Mouse (Mus musculus) spleen, adult 18-20 months (tissue): ENCODE measurements around the gene Skida1.

Experiments
- DNase-seq, 2 experiments: peaks; one replicate each; pipeline ENCODE4 v3.0.0; 2022; ENCODE audit warnings: mixed read lengths in 2 of 2

The Skida1 gene

GRCm38 (mm10) chr2:18038141-18038752 lies 10.6 kb downstream of the Skida1 start:
- DNase-seq = no peak

GRCm38 (mm10) chr2:18037491-18037890 lies 11.4 kb downstream of the Skida1 start, which contains the start of gene A930004D18Rik:
Gene A930004D18Rik (minus strand): TSS chr2:18037737.
- no peak for DNase-seq

- DNase-seq = no peak
Measured at GRCm38 (mm10) chr2:18034371-18035250, 14.2 kb downstream of the Skida1 start.

GRCm38 (mm10) chr2:18033166-18034108 lies 15.4 kb downstream of the Skida1 start:
- DNase-seq = no peak

GRCm38 (mm10) chr2:18032538-18032895 lies 16.3 kb downstream of the Skida1 start:
- no peak for DNase-seq

DNA sequence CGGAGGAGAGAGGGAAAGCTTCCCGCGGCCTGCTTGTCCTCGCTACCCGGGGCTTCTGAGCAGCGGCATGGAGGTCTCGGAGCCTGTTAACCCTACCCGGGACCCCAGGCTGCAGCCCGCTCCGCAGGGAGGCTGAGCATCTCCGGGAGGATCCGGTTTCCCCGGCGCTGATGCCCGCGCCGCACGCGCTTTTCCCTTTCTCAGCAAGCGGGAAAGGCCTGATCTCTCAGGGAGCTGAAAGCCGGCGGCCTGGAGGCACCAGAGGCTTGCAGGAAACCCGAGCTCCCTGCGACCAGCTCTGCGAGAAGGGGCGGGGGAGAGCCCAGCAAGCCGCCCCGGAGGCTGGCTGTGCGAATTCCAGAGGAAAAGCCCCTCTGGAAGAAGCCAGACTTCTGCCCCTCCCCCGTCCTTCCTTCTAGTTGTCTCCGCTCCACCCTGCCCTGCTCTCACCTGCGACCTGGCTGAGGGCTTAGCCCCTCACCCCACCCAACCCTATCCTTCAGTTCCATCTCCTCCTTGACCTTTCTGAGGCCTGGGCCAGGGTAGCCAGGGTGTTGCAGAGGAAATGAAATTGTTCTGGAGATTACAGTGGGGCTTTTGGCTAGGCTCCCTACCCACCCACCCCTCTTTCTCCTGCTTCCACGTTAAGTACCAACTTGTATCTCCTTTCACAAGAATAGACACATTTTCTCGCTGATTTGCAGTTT lies 16.9 kb downstream of the Skida1 start:
- DNase-seq = no peak

- no peak for DNase-seq
Measured at GRCm38 (mm10) chr2:18031271-18031821, 17.5 kb downstream of the Skida1 start.

GRCm38 (mm10) chr2:18030581-18030980 lies 18.3 kb downstream of the Skida1 start:
- DNase-seq = no peak

DNA sequence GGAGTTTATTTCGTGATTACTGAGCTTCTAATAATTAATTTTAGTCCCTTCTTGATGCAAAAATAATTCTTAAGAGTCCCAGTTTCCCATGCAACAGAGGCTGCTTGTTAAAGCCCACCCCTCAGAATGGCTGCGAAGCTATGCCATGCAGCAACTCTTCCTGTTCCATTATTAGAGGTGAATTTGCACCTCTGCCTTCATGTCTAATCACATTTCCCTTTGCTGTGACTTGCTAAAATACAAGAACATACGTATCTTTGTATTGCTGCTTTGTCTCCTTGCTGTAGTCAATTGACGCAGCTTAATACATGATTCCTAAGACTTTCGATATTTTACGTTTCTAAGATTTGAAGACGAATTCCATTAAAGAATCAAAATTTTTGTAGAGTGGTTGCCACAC lies 19.2 kb downstream of the Skida1 start:
- DNase-seq = no peak

GRCm38 (mm10) chr2:18028140-18029021 lies 20.5 kb downstream of the Skida1 start:
- peak; percentile 53 to 61 for DNase-seq

GRCm38 (mm10) chr2:18027448-18028139 lies 21.3 kb downstream of the Skida1 start:
- DNase-seq = peak; percentile 80 to 92

DNA sequence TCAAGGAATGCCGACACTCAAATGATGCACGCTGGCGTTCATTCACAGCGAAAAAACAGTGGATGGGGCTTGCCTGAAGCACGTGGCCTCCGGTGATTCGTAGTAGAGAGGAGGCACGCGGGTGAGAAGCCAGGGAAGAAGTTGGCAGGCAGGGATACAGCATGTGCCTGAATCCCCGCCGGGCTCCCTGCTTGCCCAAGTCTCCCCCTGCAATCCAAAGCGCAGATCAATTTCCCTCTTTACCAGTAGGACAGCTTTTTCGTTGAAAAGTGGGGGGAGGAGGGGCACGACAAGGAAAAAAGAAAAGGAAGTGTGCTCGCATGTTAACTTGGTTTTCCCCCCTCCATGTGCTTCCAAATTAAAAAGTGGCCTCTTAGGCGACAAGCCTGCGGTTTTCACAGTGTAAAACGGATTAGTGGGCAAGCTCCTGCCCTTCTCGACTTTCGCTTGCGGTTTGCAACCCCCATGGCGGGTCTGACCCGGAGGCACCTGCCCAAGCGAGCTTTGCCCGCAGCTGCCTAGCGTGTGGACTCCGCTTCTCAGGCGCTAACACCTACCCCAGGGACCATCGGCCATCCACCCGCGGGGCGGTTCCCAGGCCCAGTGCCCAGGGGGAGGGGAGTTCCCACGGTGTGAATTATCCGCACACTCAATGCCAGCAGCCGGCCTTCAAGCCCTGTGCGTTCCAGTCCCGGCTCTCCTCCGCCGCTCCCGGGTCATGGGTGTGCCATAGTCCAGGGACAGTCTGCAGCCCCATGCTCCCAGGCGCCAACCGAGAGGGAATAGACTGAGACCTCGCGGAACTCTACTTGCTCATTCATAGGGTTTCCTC lies 22.5 kb downstream of the Skida1 start:
- peak; percentile 22 to 35 for DNase-seq

- DNase-seq = no peak
Measured at GRCm38 (mm10) chr2:18025781-18026115, 23.1 kb downstream of the Skida1 start.

- no peak for DNase-seq
Measured at GRCm38 (mm10) chr2:18025116-18025515, 23.7 kb downstream of the Skida1 start.

GRCm38 (mm10) chr2:18022886-18023285 lies 26.0 kb downstream of the Skida1 start:
- DNase-seq = no peak

GRCm38 (mm10) chr2:18019122-18019521 lies 29.7 kb downstream of the Skida1 start:
- no peak for DNase-seq

- DNase-seq = no peak
Measured at GRCm38 (mm10) chr2:18017321-18017720, 31.5 kb downstream of the Skida1 start.

DNA sequence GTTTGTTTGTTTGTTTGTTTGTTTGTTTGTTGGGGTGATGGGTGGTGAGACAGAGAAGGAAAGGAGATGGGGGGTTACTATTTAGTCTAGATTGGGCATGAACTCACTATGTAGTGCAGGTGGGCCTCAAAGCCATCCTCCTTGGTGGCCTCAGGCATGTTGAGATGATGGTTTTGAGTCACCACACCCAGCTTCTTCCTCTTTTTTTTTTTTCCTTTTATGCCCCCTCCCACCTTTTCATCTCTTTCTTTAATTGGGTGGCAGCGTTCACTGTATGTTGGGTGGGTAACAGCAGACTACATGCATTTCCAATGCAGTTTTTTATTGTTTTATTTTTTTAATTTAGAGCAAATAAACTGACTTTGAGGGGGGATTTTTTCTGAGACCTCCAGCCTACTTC lies 32.2 kb downstream of the Skida1 start:
- DNase-seq = no peak

DNA sequence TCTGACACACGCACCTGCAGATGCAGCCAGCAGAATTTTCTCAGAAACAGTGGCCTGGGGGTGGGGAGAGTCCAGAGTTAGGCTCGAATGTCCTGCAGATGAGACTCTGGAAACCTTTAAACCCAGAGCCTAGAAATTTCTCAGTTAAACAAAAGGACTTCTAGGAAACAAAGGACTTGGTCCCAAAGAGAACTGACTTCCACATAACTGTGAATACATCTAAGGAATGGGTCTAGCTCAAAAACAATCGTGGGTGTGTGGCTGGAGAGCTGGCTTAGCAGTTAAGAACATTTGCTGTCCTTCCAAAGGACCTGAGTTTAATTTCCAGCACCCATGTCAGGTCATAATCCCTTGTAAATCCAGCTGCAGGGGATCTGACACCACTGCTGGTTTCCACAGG lies 33.3 kb downstream of the Skida1 start:
- no peak for DNase-seq

DNA sequence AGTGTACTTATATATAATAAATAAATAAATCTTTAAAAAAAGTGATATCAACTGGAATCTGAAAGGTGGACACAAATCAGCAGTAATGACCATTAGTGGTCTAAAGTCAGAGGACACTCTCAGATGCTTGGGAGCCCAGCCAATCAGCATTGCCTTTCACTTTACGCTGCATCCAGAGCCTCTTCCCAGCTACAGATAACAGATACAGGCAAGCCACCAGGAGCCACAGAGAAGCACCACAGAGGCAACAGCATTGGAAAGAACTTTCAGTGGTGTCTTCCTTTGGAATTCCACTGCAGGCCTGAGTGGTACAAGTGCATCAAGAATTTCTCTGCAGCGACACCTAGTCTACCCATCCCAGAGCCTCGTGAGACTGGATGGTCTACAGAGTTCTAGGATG lies 36.0 kb downstream of the Skida1 start:
- DNase-seq = no peak
